Mouse (Mus musculus): ENCODE measurements around the gene Cd180. TPM values are rescaled to one million over a fixed set of nuclear protein-coding genes. Genes with fewer than 3 reads are reported as not detected.

Gene Cd180
- polyA plus RNA-seq, 2 experiments, result 1.4 to 1.6 TPM

DNA sequence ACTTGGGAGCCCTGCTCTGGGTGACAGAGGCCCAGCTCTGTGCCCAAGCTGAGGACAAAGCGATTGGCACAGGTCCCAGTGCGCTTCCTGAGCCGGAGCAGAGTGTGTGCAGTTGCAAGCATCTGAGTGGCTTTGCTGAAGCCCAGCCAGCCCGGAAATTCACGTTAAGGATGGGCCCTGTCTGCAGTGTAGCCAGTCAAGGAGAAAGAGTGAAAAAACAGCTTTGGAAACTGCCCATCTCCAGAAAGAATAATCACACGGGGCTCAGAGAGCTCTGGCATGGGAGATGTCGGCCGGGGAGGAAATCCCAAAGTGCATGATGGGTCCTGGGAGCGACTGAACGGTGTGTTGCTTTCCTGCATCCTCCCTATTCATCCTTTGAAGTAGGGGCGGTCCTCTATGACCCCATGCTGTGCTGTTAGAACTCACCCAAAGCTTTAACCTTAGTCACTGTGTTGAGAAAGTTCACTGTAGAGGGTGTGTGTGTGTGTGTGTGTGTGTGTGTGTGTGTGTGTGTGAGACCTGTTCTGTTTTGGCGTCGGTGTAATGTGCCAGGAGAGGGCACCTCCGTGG is 5.5 kb downstream of the Cd180 start:
- no peak overlapping the region for H3K4me2 ChIP-seq (ENCODE audit: low read depth)
- H3K9me3 ChIP-seq (ENCODE audit: control insufficient read depth, low read length), result no peaks in the 10 kb centered on the region
- 55% methylated on average over 14 of the region's 14 CpGs for WGBS (ENCODE audit: insufficient replicate concordance)
- DNase-seq (ENCODE audit: low read depth in 3 of 3, low spot score in 3 of 3) (no peak), ATAC-seq (ENCODE audit: insufficient read depth) (no peak)
- no peak overlapping the region for H3K9ac ChIP-seq (replicated peaks)
- peaks cover 0 to 6% of the 10 kb centered on the region in 2 experiments; a peak in 2 of 4 replicates for H3K4me1 ChIP-seq (replicated peaks; ENCODE audit: control insufficient read depth in 2 of 2, insufficient read depth in 2 of 2, low read length in 1 of 2)
- TF ChIP-seq CTCF (IDR thresholded peaks at IDR 0.05; ENCODE audit: low read depth), result no peak
- TF ChIP-seq EP300 (IDR thresholded peaks at IDR 0.05; ENCODE audit: low read depth), result no peak
- no peak overlapping the region for H3K4me3 ChIP-seq (ENCODE audit: insufficient read depth in 1 of 2, low read depth in 2 of 2, low read length in 2 of 2)
- H3K27me3 ChIP-seq (ENCODE audit: control insufficient read depth, insufficient read depth, low read length), result no peaks in the 10 kb centered on the region
- H3K27ac ChIP-seq, result no peak overlapping the region
- no peaks in the 10 kb centered on the region for H3K36me3 ChIP-seq (replicated peaks; ENCODE audit: control insufficient read depth, insufficient read depth, low read depth)

DNA sequence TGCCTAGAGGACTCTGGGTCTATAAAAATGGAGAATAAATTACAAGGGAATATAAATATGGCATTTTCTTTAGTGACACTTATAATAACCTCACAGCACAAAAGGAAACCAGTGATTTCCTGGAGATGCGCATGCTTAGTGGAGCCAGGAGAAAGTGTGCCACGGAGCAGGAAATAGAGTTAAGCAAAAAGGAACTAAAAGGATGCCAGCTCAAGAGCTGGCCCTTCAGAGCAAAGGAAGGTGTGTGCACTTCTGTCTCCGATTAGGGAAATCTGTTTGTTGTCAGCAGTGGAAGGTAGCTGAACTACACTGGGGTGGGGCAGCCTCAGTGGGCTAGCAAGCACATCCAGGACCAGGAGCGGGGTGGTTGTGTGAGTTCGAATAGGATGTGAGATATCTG is 6.8 kb downstream of the Cd180 start:
- ATAC-seq (ENCODE audit: insufficient read depth) (no peak), DNase-seq (ENCODE audit: low read depth in 3 of 3, low spot score in 3 of 3) (no peak)
- H3K4me1 ChIP-seq (replicated peaks; ENCODE audit: control insufficient read depth in 2 of 2, insufficient read depth in 2 of 2, low read length in 1 of 2), result peaks cover 0 to 3% of the 10 kb centered on the region in 2 experiments; a peak in 2 of 4 replicates
- no peak overlapping the region for H3K27ac ChIP-seq
- no peak for TF ChIP-seq EP300 (IDR thresholded peaks at IDR 0.05; ENCODE audit: low read depth)
- TF ChIP-seq CTCF (IDR thresholded peaks at IDR 0.05; ENCODE audit: low read depth), result no peak
- no peaks in the 10 kb centered on the region for H3K9me3 ChIP-seq (ENCODE audit: control insufficient read depth, low read length)
- H3K4me2 ChIP-seq (ENCODE audit: low read depth), result no peak overlapping the region
- no peak overlapping the region for H3K4me3 ChIP-seq (ENCODE audit: insufficient read depth in 1 of 2, low read depth in 2 of 2, low read length in 2 of 2)
- no peaks in the 10 kb centered on the region for H3K36me3 ChIP-seq (replicated peaks; ENCODE audit: control insufficient read depth, insufficient read depth, low read depth)
- WGBS (ENCODE audit: insufficient replicate concordance), result 38% methylated on average over 5 of the region's 5 CpGs
- H3K27me3 ChIP-seq (ENCODE audit: control insufficient read depth, insufficient read depth, low read length), result no peaks in the 10 kb centered on the region
- no peak overlapping the region for H3K9ac ChIP-seq (replicated peaks)

DNA sequence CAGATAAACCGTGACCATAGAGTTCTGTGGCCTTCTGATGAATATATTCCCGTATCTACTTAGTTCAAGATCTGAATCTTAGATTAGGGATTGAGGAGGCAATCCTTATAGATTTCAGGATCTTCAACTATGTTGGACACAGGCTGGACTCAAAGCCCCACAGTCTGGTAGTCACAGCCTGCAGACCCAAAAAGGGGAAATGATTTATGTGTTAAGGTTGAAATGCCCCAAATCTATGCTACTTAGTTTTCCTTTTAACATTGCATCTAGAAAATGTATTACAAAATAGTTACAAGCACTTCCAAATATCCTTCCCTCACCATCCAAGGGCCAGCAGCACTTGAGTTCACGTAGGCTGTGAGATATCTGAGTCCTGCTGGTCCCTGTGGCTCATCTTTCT is 7.4 kb downstream of the Cd180 start:
- no peak overlapping the region for H3K4me3 ChIP-seq (ENCODE audit: insufficient read depth in 1 of 2, low read depth in 2 of 2, low read length in 2 of 2)
- no peak overlapping the region for H3K27ac ChIP-seq
- H3K9ac ChIP-seq (replicated peaks), result no peak overlapping the region
- no peaks in the 10 kb centered on the region for H3K36me3 ChIP-seq (replicated peaks; ENCODE audit: control insufficient read depth, insufficient read depth, low read depth)
- no peak overlapping the region for H3K4me2 ChIP-seq (ENCODE audit: low read depth)
- H3K4me1 ChIP-seq (replicated peaks; ENCODE audit: control insufficient read depth in 2 of 2, insufficient read depth in 2 of 2, low read length in 1 of 2), result no peaks in the 10 kb centered on the region
- H3K9me3 ChIP-seq (ENCODE audit: control insufficient read depth, low read length), result no peaks in the 10 kb centered on the region
- TF ChIP-seq EP300 (IDR thresholded peaks at IDR 0.05; ENCODE audit: low read depth) (no peak), CTCF (IDR thresholded peaks at IDR 0.05; ENCODE audit: low read depth) (no peak)
- WGBS (ENCODE audit: insufficient replicate concordance), result 51% methylated on average over 3 of the region's 3 CpGs
- no peak for ATAC-seq (ENCODE audit: insufficient read depth)
- DNase-seq (ENCODE audit: low read depth in 3 of 3, low spot score in 3 of 3), result no peak
- H3K27me3 ChIP-seq (ENCODE audit: control insufficient read depth, insufficient read depth, low read length), result no peaks in the 10 kb centered on the region

DNA sequence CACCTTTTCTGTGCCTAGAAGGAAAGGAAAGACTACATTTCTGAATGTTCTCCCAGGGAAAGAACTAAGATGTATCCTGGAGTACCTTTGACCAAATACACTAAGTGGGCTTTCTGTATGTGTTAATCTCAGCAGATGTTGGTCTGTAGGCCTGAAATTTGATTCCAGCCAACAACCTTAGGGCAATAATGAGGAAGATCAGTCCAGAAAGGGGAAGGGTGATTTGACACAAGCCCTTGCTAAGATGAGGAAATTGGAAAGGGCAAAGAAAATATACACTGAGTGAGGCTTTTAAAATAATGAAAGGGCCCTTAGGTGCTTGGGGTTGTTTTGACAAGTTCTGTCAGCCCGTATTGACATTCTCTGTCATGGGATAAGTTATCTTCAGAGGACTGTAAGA is 23.6 kb downstream of the Cd180 start:
- no peak overlapping the region for H3K4me2 ChIP-seq (ENCODE audit: low read depth)
- DNase-seq (ENCODE audit: low read depth in 3 of 3, low spot score in 3 of 3) (no peak), ATAC-seq (ENCODE audit: insufficient read depth) (no peak)
- H3K36me3 ChIP-seq (replicated peaks; ENCODE audit: control insufficient read depth, insufficient read depth, low read depth), result no peaks in the 10 kb centered on the region
- H3K4me1 ChIP-seq (replicated peaks; ENCODE audit: control insufficient read depth in 2 of 2, insufficient read depth in 2 of 2, low read length in 1 of 2), result no peaks in the 10 kb centered on the region
- no peaks in the 10 kb centered on the region for H3K27me3 ChIP-seq (ENCODE audit: control insufficient read depth, insufficient read depth, low read length)
- H3K9me3 ChIP-seq (ENCODE audit: control insufficient read depth, low read length), result no peaks in the 10 kb centered on the region
- no peak overlapping the region for H3K27ac ChIP-seq
- 48% methylated on average over 1 of the region's 1 CpGs for WGBS (ENCODE audit: insufficient replicate concordance)
- H3K9ac ChIP-seq (replicated peaks), result no peak overlapping the region
- TF ChIP-seq CTCF (IDR thresholded peaks at IDR 0.05; ENCODE audit: low read depth), result no peak
- H3K4me3 ChIP-seq (ENCODE audit: insufficient read depth in 1 of 2, low read depth in 2 of 2, low read length in 2 of 2), result no peak overlapping the region

DNA sequence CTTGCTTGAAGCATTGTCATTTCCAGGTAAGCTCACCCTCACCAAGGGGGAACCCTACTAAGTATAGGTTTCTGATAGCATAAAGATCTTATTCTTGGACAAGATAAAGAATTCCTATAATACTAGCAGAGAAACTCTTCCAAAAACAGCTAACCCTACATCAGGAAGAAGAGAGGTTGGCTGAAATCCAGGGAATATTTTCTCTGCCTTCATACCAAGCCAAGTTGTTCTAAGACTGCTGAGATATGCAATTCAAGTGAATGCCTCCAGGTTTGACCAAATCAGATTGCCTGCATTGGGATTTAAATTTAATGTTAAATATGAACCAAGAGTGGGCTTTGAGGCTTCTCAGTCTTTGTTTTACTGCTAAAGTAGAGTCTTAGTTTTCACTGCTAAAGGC is 32.1 kb downstream of the Cd180 start:
- H3K9me3 ChIP-seq (ENCODE audit: control insufficient read depth, low read length), result no peaks in the 10 kb centered on the region
- DNase-seq (ENCODE audit: low read depth in 3 of 3, low spot score in 3 of 3) (no peak), ATAC-seq (ENCODE audit: insufficient read depth) (no peak)
- H3K4me3 ChIP-seq (ENCODE audit: insufficient read depth in 1 of 2, low read depth in 2 of 2, low read length in 2 of 2), result no peak overlapping the region
- no peak for TF ChIP-seq EP300 (IDR thresholded peaks at IDR 0.05; ENCODE audit: low read depth)
- no peak for TF ChIP-seq CTCF (IDR thresholded peaks at IDR 0.05; ENCODE audit: low read depth)
- no peaks in the 10 kb centered on the region for H3K27me3 ChIP-seq (ENCODE audit: control insufficient read depth, insufficient read depth, low read length)
- H3K27ac ChIP-seq, result no peak overlapping the region
- H3K36me3 ChIP-seq (replicated peaks; ENCODE audit: control insufficient read depth, insufficient read depth, low read depth), result no peaks in the 10 kb centered on the region
- H3K9ac ChIP-seq (replicated peaks), result no peak overlapping the region
- no peaks in the 10 kb centered on the region for H3K4me1 ChIP-seq (replicated peaks; ENCODE audit: control insufficient read depth in 2 of 2, insufficient read depth in 2 of 2, low read length in 1 of 2)
- H3K4me2 ChIP-seq (ENCODE audit: low read depth), result no peak overlapping the region

All from liver, embryonic 14.5 days (tissue).